In the genomic region with DNA sequence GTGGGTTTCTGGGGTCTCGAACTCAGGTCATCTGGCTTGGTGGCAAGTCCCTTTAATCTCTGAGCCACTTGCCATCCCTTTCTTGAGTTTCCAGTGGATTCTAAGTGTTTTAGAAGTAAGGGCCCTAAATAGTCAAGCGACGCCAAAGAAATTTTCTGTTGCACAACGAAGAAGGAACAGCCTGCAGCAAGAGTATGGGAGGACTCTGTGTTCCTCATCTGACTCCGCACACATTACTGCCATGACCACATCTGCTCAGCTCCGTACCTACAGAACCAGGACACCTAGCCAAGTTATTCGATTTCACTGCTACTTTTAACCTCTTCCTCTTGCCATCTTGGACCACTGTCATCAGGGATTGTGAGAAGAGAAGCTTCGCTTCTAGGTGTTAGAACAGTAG, we compare ENCODE assay signal across 18 mouse cellular contexts.
DNase-seq lines count a peak whose midpoint lies in the region.
"Had no signal": no experiment of that assay in that cellular context is flagged by ENCODE, and none has a peak within 500 bp of the region (broad histone marks: within the 10 kb centered on the region; RNA-seq: fewer than 3 reads in every experiment).

No protein-coding gene starts in this region.

- peak; percentile 73 for DNase-seq in heart, adult 11 months
- DNase-seq in heart, adult 18-20 months: no peak
- DNase-seq in 3T3-L1 (ENCODE audit: low read depth, low spot score): peak; percentile 4
- peak; percentile 90 for DNase-seq in fat pad, adult 2 months (ENCODE audit: extremely low read depth, low read depth, low spot score)
- peak; percentile 90 for DNase-seq in gonadal fat pad, adult 2 months (ENCODE audit: low read depth)
- DNase-seq in left cerebral cortex, adult 8-10 months (ENCODE audit: low spot score in 2 of 2): no peak
- DNase-seq in embryo, embryonic 10.5 days (ENCODE audit: low spot score): no peak
- DNase-seq in urinary bladder, adult 2 months (ENCODE audit: low spot score): no peak
- DNase-seq: adrenal gland, adult 2 months; adrenal gland, adult 8-10 months; adrenal gland, postnatal 10 days; adrenal gland, postnatal 14 days; adrenal gland, postnatal 25 days; adrenal gland, postnatal 36 days; B cell, adult 2 months; cerebellum, adult 11 months; cerebellum, adult 11-12 months; cerebellum, adult 18-20 months had no signal

Comparison
In these comparisons a context has a peak if more than half of its experiments do, and no peak if none do; other contexts are left out.
1. DNase-seq: peak in heart, adult 11 months (single experiment), 3T3-L1 (single experiment), fat pad, adult 2 months (single experiment) and gonadal fat pad, adult 2 months (single experiment); none in heart, adult 18-20 months (0 of 2), left cerebral cortex, adult 8-10 months (0 of 2), embryo, embryonic 10.5 days (single experiment) and urinary bladder, adult 2 months (single experiment).